Mouse (Mus musculus) MEL (cell line): ENCODE results near the gene Gm10073.

Experiments used
- EP300 ChIP-seq, 2 experiments: IDR thresholded peaks; 2 replicates each; pipeline ENCODE4 v1.6.1; 2011; ENCODE audit warnings: improper control_type of control experiment in 2 of 2, low read length in 2 of 2, low read depth in 1 of 2, mild to moderate bottlenecking in 1 of 2
- HCFC1 ChIP-seq: IDR thresholded peaks from 2 replicates; pipeline ENCODE4 v1.6.1; 2012; ENCODE audit warnings: low read depth, mild to moderate bottlenecking, inconsistent platforms, low read length, improper control_type of control experiment, moderate library complexity
- KAT2A ChIP-seq: conservative IDR thresholded peaks from 2 replicates; pipeline ENCODE4 v1.6.1; 2012; ENCODE audit warnings: low read depth, low read length, improper control_type of control experiment, inconsistent platforms
- MAFK ChIP-seq: IDR thresholded peaks from 2 replicates; pipeline ENCODE4 v1.6.1; 2011; ENCODE audit warnings: low read depth, mild to moderate bottlenecking, low read length, improper control_type of control experiment, borderline replicate concordance
- MEF2A ChIP-seq: IDR thresholded peaks from 2 replicates; pipeline ENCODE4 v1.6.1; 2014; ENCODE audit warnings: low read depth, mild to moderate bottlenecking, inconsistent platforms, low read length, improper control_type of control experiment; ENCODE audit not compliant: poor library complexity, insufficient replicate concordance, severe bottlenecking; ENCODE audit errors: extremely low read depth
- MYB ChIP-seq: IDR thresholded peaks from 2 replicates; pipeline ENCODE4 v1.6.1; 2011; ENCODE audit warnings: mild to moderate bottlenecking, low read depth, low read length, improper control_type of control experiment
- POLR2A ChIP-seq, 2 experiments: IDR thresholded peaks; 2 replicates each; pipeline ENCODE4 v1.6.1; 2011 to 2012; ENCODE audit warnings: low read length in 2 of 2, mild to moderate bottlenecking in 2 of 2, control low read depth in 1 of 2, improper control_type of control experiment in 1 of 2, low read depth in 1 of 2, moderate library complexity in 1 of 2; ENCODE audit not compliant: control insufficient read depth in 1 of 2, insufficient read depth in 1 of 2, poor library complexity in 1 of 2
- TAL1 ChIP-seq: IDR thresholded peaks from 2 replicates; pipeline ENCODE4 v1.6.1; 2012; ENCODE audit warnings: mild to moderate bottlenecking, inconsistent platforms, low read length, moderate library complexity, mixed read lengths
- ZC3H11A ChIP-seq: IDR thresholded peaks from 2 replicates; pipeline ENCODE4 v1.6.1; 2012; ENCODE audit warnings: low read depth, mild to moderate bottlenecking, inconsistent platforms, low read length, improper control_type of control experiment

GRCm38 (mm10) chr8:106606601-106607145, 33.4 kb upstream of the Gm10073 start:
- TF ChIP-seq KAT2A (no peak), POLR2A (IDR thresholded peaks at IDR 0.05; ENCODE audit: control insufficient read depth in 1 of 2, insufficient read depth in 1 of 2, low read depth in 1 of 2, low read length in 2 of 2, poor library complexity in 1 of 2) (no peak), TAL1 (no peak), MAFK (no peak), HCFC1 (no peak), MEF2A (no peak), EP300 (IDR thresholded peaks at IDR 0.05; ENCODE audit: low read depth in 1 of 2, low read length in 2 of 2) (no peak), ZC3H11A (no peak), MYB (no peak)
